Mouse (Mus musculus) heart, embryonic 13.5 days (tissue): Measurements from ENCODE around the gene Abcf2. TPM values are rescaled to one million over a fixed set of nuclear protein-coding genes. Genes with fewer than 3 reads are reported as not detected.

Experiments
- ATAC-seq: fragments of 200-750 bp; cut with Nextera tagmentation; 2 replicates; pipeline ENCODE4 v1.8.0; 2017; ENCODE audit warnings: moderate TSS enrichment; ENCODE audit not compliant: insufficient number of reproducible peaks, low FRiP score, low TSS enrichment; ENCODE audit errors: extremely low read depth
- H3K27ac ChIP-seq: fragments of 300-500 bp; sonication (generic); replicated peaks from 2 replicates; pipeline ENCODE4 v1.5.1; 2015; ENCODE audit warnings: moderate library complexity, mild to moderate bottlenecking, inconsistent platforms
- H3K27me3 ChIP-seq: fragments of 300-500 bp; sonication (generic); replicated peaks from 2 replicates; pipeline ENCODE4 v1.6.1; 2015; ENCODE audit warnings: mild to moderate bottlenecking, inconsistent platforms
- H3K36me3 ChIP-seq: fragments of 300-500 bp; sonication (generic); 2 replicates; pipeline ENCODE4 v1.6.1; 2015; ENCODE audit warnings: mild to moderate bottlenecking, inconsistent platforms
- H3K4me1 ChIP-seq: fragments of 300-500 bp; sonication (generic); 2 replicates; pipeline ENCODE4 v1.6.1; 2015; ENCODE audit warnings: inconsistent platforms
- H3K4me2 ChIP-seq: fragments of 300-500 bp; sonication (generic); 2 replicates; pipeline ENCODE4 v1.6.1; 2015; ENCODE audit warnings: inconsistent platforms, mild to moderate bottlenecking, moderate library complexity
- H3K4me3 ChIP-seq: fragments of 300-500 bp; sonication (generic); 2 replicates; pipeline ENCODE4 v1.5.1; 2015; ENCODE audit warnings: moderate library complexity, mild to moderate bottlenecking, inconsistent platforms
- H3K9ac ChIP-seq: fragments of 300-500 bp; sonication (generic); 2 replicates; pipeline ENCODE4 v1.6.1; 2015; ENCODE audit warnings: inconsistent platforms, mild to moderate bottlenecking, moderate library complexity
- H3K9me3 ChIP-seq: fragments of 300-500 bp; sonication (generic); 2 replicates; pipeline ENCODE4 v1.6.1; 2016; ENCODE audit warnings: inconsistent platforms
- WGBS: fragments of 180-500 bp; shearing (Covaris S2); methylation state at CpG from one replicate; pipeline ENCODE4 v1.1.7; 2015; ENCODE audit warnings: mixed read lengths; 5-methylcytosine and 5-hydroxymethylcytosine counted together
- polyA plus RNA-seq: library from polyadenylated mRNA; unstranded; fragments of >200 nt; fragmentation: Nextera tagmentation; extraction: Ambion mirVana; gene quantifications from 2 replicates; pipeline ENCODE4 v1.2.1, GENCODE M21; 2015

Gene Abcf2
- polyA plus RNA-seq, 1 experiment from 2014 or later: 66.7 TPM

DNA sequence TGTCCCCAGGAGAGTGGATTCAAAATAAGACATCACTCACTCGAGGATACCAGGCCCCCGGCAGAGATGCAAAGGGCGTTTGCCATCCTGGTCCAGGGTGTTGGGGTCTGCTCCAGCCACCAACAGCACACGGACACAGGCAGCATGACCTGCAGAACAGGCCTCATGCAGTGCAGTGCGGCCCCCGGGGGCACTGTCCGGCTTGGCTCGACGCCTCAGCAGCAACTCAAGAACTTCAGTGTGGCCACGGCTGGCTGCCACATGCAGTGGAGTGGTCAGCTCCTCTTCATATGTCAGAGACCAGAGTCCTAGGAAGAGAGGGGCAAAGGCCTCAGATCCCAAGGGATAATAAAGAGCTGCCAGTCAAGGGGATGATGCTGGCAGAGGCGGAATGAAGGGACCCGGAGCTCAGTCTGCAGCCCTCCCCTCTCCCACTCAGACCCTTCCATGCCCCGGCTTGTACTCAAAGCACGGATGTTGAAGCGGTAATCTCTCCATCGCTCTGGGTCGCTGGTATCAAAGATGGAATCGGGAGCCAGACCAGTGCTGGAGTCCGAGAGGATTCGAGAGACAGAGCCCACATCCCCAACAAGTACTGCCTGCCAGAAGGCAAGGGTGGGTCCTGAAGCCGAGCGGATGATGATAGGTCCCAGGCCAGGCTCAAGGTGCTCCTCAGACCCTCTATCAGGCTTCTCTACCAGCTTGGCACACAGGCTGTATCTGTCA, 37.5 kb downstream of the Abcf2 start:
- no peak for ATAC-seq
- H3K4me3 ChIP-seq: peak overlapping the region; percentile 43
- peaks cover 31% of the 10 kb centered on the region for H3K27me3 ChIP-seq
- 78% methylated on average over 22 of the region's 22 CpGs for WGBS
- no peaks in the 10 kb centered on the region for H3K36me3 ChIP-seq
- H3K27ac ChIP-seq: peak overlapping the region; percentile 80
- H3K4me2 ChIP-seq: peak overlapping the region; percentile 74
- peaks cover 27% of the 10 kb centered on the region for H3K4me1 ChIP-seq
- H3K9ac ChIP-seq: peak overlapping the region; percentile 73; the same call in 1 of the 2 replicates
- H3K9me3 ChIP-seq: no peaks in the 10 kb centered on the region

DNA sequence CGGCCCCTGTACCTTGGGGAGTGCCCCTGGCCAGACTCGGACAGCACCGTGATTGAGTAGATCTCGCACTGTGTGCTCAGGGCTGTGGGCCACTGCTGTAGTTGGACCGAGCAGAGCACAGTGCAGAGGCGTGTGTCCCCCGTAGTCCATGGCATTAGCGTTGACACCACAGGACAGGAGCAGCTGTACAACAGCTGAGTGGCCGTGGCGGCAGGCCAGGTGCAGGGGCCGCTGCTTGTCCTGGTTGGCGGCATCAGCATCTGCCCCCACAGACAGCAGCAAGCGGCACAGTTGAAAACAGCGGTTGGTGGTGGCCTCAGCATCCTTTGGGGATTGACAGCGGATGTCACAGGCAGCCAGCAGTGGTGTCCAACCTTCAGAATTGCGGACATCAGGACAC, 39.6 kb downstream of the Abcf2 start:
- Histone ChIP-seq H3K27ac (no peak overlapping the region), H3K9me3 (no peaks in the 10 kb centered on the region), H3K4me1 (peaks cover 27% of the 10 kb centered on the region), H3K9ac (no peak overlapping the region), H3K27me3 (peaks cover 46% of the 10 kb centered on the region), H3K4me2 (no peak overlapping the region), H3K4me3 (no peak overlapping the region), H3K36me3 (no peaks in the 10 kb centered on the region)
- WGBS: 58% methylated on average over 16 of the region's 16 CpGs
- ATAC-seq: no peak

DNA sequence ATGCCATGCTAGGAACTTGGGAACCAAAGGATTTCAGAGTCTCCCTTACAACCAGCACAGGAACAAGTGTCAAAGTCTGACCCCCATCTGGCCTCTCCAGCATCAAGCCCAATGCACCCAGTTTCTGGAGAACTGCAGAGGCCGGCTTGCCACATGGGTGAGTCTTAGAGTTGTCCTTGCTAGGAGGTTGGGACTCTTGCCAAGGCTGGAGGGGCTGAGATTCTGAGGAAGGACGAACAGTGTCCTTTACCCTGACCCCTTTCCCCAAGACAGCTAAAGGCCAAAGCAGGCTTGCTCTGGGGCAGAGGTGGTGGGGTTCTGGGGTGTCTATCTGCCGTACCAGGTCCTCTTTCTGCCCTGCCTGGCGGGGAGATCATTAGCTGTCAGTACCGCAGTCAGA, 40.8 kb downstream of the Abcf2 start:
- Histone ChIP-seq H3K36me3 (no peaks in the 10 kb centered on the region), H3K9ac (no peak overlapping the region), H3K4me2 (no peak overlapping the region), H3K4me3 (no peak overlapping the region), H3K4me1 (peaks cover 24% of the 10 kb centered on the region), H3K9me3 (no peaks in the 10 kb centered on the region), H3K27ac (no peak overlapping the region), H3K27me3 (peaks cover 57% of the 10 kb centered on the region)
- no peak for ATAC-seq
- WGBS: 73% methylated on average over 5 of the region's 5 CpGs

DNA sequence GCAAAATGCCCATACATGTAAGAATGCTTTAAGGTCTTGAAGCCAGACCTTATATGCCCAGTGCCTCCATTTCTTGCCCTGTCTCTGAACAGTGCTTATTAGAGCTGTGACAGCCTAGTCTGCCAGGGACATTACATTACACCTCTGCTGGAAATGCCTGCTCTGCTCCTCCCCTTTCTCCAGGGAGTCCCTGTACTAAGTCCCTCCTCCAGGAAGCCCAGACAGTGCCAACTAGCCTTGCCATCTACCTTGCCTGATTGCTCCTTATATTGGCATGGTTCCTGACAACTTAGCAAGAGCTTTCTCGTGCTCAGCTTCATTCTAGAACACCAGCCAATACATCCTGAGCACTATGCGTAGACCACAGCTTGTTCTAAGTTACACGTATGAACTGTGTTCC, 41.5 kb downstream of the Abcf2 start:
- 72% methylated on average over 3 of the region's 3 CpGs for WGBS

DNA sequence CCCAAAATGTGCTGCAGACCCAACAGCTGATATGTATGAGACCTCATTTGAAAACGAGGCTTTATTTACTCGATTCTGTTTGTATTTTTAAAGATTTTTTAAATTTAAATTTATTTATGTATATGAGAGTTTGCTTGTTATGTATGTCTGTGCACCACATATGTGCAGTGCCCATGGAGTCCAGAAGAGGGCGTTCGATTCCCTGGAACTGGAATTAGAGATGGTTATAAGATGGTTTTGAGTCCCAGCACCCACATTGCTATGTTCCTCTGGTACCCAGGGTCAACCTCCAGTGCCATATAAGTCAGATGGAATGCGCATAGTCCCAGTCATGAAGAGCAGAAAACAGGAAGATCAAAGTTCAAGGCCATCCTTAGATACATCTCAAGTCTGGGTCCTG, 43.0 kb downstream of the Abcf2 start:
- Histone ChIP-seq H3K36me3 (no peaks in the 10 kb centered on the region), H3K4me3 (no peak overlapping the region), H3K9ac (no peak overlapping the region), H3K4me1 (peaks cover 2% of the 10 kb centered on the region; the same call in 1 of the 2 replicates), H3K9me3 (no peaks in the 10 kb centered on the region), H3K27ac (no peak overlapping the region), H3K4me2 (no peak overlapping the region), H3K27me3 (peaks cover 72% of the 10 kb centered on the region)
- ATAC-seq: no peak
- WGBS: 44% methylated on average over 5 of the region's 5 CpGs

More for the DNA sequence above, 41.5 kb downstream of the Abcf2 start:
- H3K9ac ChIP-seq: no peak overlapping the region
- H3K4me3 ChIP-seq: no peak overlapping the region
- H3K36me3 ChIP-seq: no peaks in the 10 kb centered on the region
- H3K9me3 ChIP-seq: no peaks in the 10 kb centered on the region
- H3K4me1 ChIP-seq: peaks cover 16% of the 10 kb centered on the region
- H3K27me3 ChIP-seq: peaks cover 65% of the 10 kb centered on the region
- no peak overlapping the region for H3K27ac ChIP-seq
- ATAC-seq: no peak
- no peak overlapping the region for H3K4me2 ChIP-seq

DNA sequence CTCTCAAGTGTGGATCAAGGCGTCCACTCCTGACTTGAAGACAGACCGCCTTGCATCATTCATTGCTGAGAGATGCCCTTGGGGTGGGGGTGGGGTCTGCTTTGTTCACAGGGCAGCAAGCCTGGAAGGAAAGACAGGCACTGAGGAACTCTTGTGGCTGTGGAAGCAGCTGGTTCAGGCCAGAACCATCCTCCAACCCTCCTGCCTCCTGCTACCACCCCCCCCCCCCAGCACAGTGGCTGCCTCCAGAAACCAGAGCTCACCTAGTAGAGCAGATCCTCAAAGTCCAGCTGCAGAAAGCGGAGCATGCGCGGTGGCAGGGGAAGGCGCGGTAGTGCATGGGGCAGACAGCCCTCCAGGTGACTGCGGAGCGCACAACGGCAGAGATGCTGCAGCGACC, 43.9 kb downstream of the Abcf2 start:
- peaks cover 80% of the 10 kb centered on the region for H3K27me3 ChIP-seq
- H3K9ac ChIP-seq: no peak overlapping the region
- no peak overlapping the region for H3K27ac ChIP-seq
- no peak overlapping the region for H3K4me2 ChIP-seq
- 47% methylated on average over 11 of the region's 11 CpGs for WGBS
- no peak overlapping the region for H3K4me3 ChIP-seq
- no peaks in the 10 kb centered on the region for H3K4me1 ChIP-seq
- no peaks in the 10 kb centered on the region for H3K36me3 ChIP-seq
- H3K9me3 ChIP-seq: no peaks in the 10 kb centered on the region
- ATAC-seq: no peak

DNA sequence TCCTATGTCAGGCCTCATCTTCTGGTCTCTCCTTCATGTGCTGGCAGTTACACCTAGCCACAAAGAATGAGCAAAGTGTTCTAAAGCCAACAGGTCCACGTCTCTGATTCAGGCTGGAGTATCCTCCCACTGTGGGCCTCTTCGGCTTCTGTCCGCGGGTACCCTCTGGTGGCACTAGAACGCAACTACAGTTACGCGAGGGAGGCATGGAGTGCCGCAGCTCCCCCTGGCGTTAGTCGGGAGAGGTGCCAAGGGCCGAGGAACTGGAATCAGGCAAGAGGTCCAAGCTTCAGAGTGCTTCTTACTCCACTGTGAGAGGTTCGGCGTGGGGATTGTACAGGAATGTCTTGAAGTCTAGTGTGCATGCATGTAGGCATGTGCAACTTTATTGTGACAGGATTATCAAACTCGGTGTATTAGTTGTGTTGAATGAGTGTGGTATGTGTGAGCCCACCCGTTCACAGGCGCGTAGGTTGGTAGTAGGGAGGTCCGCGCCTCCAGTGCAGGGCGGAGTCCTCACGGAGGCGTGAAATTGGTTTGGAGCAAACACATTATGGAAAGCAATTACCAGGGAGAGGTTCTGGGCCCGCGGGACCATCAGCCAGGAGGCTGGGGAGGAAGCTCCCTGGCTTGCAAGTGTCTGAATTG, 47.1 kb downstream of the Abcf2 start:
- WGBS: 15% methylated on average over 24 of the region's 24 CpGs
- Histone ChIP-seq H3K9me3 (no peaks in the 10 kb centered on the region), H3K9ac (no peak overlapping the region), H3K27ac (no peak overlapping the region), H3K4me1 (peaks cover 15% of the 10 kb centered on the region), H3K4me3 (no peak overlapping the region), H3K4me2 (no peak overlapping the region), H3K36me3 (no peaks in the 10 kb centered on the region), H3K27me3 (peaks cover 88% of the 10 kb centered on the region)
- ATAC-seq: peak; percentile 45; the same call in 1 of the 2 replicates

DNA sequence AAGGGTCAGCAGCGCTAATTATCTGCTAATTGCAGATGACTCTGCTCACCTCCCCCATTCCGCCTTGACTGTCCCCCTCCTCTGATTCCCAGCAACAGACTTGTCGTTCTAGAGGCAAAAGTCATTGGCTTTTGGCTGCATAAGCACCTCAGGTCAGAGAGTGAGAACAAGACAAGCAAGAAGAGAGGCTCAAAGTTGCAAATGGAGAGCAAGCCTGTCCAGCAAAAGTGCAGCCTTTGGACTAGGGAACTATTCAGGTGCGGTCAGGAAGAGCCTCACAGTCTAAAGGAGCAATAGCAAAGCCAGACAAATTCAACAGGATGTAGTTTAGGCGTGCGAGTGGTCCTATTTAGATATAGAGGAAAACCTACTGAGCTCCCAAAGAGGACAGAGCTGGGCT, 49.5 kb downstream of the Abcf2 start:
- no peaks in the 10 kb centered on the region for H3K9me3 ChIP-seq
- H3K9ac ChIP-seq: no peak overlapping the region
- no peak overlapping the region for H3K27ac ChIP-seq
- H3K4me1 ChIP-seq: peaks cover 15% of the 10 kb centered on the region
- WGBS: 14% methylated on average over 6 of the region's 6 CpGs
- H3K36me3 ChIP-seq: no peaks in the 10 kb centered on the region
- H3K4me3 ChIP-seq: no peak overlapping the region
- no peak for ATAC-seq
- H3K4me2 ChIP-seq: no peak overlapping the region
- peaks cover 99% of the 10 kb centered on the region for H3K27me3 ChIP-seq

DNA sequence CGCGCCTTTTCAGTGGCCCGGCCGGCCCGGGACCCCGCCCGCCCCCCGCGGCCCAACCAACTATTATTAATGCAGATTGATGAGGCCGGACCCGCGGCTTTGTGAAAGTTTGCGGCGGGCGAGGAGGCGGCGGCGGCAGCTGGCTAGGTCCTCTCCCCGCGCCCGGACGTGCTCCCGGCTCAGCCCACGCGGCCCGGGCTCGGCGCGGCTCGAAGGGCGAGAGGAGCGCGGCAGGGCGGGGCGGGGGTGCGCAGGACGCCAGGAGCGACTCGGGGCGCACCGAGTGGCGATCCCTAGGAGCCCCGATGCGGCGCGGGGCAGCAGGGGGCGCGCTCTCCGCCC, 50.4 kb downstream of the Abcf2 start, which contains the start of gene Gbx1:
TSS of gene Gbx1 (minus strand) at position 314 of the 342 bp plus-strand sequence.
- WGBS: under 1% methylated on average over 48 of the region's 49 CpGs
- H3K4me2 ChIP-seq: peak within 1 kb of the TSS; percentile 78
- peaks cover 99% of the 10 kb centered on the region for H3K27me3 ChIP-seq
- H3K27ac ChIP-seq: no peak within 1 kb of the TSS
- H3K9me3 ChIP-seq: no peaks in the 10 kb centered on the region
- no peak for ATAC-seq
- no peaks in the 10 kb centered on the region for H3K36me3 ChIP-seq
- peak within 1 kb of the TSS; percentile 72 for H3K9ac ChIP-seq
- H3K4me3 ChIP-seq: peak within 1 kb of the TSS; percentile 52
- H3K4me1 ChIP-seq: peaks cover 15% of the 10 kb centered on the region

DNA sequence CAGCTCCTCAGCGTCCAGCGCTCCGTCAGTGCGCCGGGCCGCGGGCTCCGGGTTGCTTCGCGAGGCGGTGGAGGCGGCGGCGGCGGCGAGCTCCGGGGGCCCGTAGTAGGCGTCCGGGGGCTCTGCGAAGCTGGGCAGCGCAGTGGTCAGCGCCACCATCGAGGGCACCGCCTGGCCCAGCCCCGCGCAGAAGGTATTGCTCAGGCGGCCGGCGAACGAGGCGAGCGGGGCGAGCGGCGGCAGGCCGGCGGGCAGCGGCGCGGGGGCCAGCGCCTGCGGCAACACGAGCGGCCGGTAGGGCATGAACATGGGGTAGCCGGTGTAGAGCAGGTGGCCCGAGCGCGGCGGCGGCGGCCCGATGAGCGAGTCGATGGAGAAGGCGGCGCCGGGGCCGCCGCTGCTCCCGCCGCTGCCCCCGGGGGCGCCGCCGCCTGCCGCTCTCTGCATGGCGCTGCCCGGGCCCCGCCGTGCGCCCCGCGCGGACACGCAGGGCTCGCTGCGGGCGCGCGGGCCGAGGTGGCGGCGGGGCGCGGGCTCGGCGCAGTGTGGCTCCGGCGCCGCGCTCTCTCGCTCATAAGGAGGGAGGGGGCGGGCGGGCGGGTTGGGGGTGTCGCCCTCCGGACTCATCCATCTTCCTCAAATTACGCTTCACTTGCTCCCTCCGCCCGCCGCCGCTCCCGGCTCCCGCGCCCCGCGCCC, 50.9 kb downstream of the Abcf2 start:
- no peak for ATAC-seq
- peak overlapping the region; percentile 72 for H3K9ac ChIP-seq
- H3K27ac ChIP-seq: no peak overlapping the region
- 0% methylated on average over 54 of the region's 109 CpGs for WGBS
- H3K4me1 ChIP-seq: peaks cover 15% of the 10 kb centered on the region
- H3K4me3 ChIP-seq: peak overlapping the region; percentile 52
- no peaks in the 10 kb centered on the region for H3K36me3 ChIP-seq
- H3K9me3 ChIP-seq: no peaks in the 10 kb centered on the region
- peaks cover 99% of the 10 kb centered on the region for H3K27me3 ChIP-seq
- peak overlapping the region; percentile 78 for H3K4me2 ChIP-seq

DNA sequence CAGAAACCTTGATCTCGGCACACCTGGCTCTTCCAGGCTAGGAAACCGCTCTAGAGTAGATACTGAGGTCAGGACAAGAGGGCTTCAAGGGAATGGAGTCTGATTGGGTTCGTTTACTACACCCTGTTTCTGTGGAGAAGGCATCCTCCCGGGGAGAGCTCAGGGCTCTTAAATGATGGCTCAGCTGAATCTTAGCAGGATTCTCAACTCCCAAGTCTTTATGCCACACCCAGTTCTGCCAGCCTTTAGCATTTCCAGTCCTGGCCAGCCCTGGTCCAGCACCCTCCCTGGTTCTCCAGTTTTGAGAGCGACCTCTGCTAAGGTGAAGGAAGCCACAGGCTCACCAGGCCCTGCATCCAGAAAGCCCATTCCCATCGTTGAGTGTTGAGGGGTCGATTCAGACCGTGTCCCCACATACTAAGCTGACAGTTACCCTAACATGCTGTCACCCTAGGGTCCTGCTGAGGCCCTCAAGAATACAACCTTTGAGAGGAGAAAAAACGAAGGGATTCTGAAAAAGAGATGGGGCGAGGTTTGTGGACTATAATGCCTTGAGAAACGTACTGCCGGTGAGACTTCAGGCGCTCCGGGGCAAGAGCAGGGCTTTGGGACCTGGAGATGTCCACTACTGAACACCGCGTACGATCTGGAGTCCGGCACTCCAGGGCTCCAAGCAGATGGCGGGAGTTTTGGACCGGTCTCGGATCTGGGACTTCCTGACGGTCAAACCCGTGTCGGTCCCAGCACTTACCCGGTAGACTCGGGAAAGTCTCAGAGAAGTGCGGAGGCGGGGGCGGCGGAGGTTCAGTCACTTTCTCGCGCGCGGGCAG, 51.7 kb downstream of the Abcf2 start:
- H3K9ac ChIP-seq: peak overlapping the region; percentile 72; the same call in 1 of the 2 replicates
- H3K27me3 ChIP-seq: peaks cover 94% of the 10 kb centered on the region
- H3K27ac ChIP-seq: no peak overlapping the region
- WGBS: 5% methylated on average over 34 of the region's 34 CpGs
- peaks cover 15% of the 10 kb centered on the region for H3K4me1 ChIP-seq
- H3K9me3 ChIP-seq: no peaks in the 10 kb centered on the region
- ATAC-seq: no peak
- H3K4me2 ChIP-seq: peak overlapping the region; percentile 78
- peak overlapping the region; percentile 52 for H3K4me3 ChIP-seq
- H3K36me3 ChIP-seq: no peaks in the 10 kb centered on the region
